Mouse (Mus musculus) ES-E14 (cell line): ENCODE measurements around the gene Tmem109. TPM values are rescaled to one million over a fixed set of nuclear protein-coding genes. Genes with fewer than 3 reads are reported as not detected.
A peak's percentile ranks its signal among the peaks of the same experiment; 100 is the strongest.

Source experiments
- DNase-seq: peaks from one replicate; pipeline ENCODE4 v3.0.0-alpha.2; 2013; ENCODE audit warnings: low read depth, low spot score
- H3K27ac ChIP-seq: 2 replicates; pipeline ENCODE4 v1.5.1; 2012; ENCODE audit warnings: low read depth, mild to moderate bottlenecking, low read length, moderate library complexity, mixed read lengths; ENCODE audit not compliant: poor library complexity, insufficient read depth, severe bottlenecking
- H3K36me3 ChIP-seq: 2 replicates; pipeline ENCODE4 v1.6.1; 2012; ENCODE audit warnings: mild to moderate bottlenecking, low read length, moderate library complexity, mixed read lengths; ENCODE audit not compliant: control insufficient read depth, poor library complexity, insufficient read depth, severe bottlenecking
- H3K4me1 ChIP-seq, 2 experiments: fragments of 150-350 bp in 1 of 2; sonication (generic) in 1 of 2; 2 replicates each; pipeline ENCODE4 v1.6.1; 2012; ENCODE audit warnings: low read length in 2 of 2, mild to moderate bottlenecking in 1 of 2, mixed read lengths in 1 of 2; ENCODE audit not compliant: control insufficient read depth in 2 of 2, insufficient read depth in 2 of 2, poor library complexity in 1 of 2
- H3K4me3 ChIP-seq, 2 experiments: fragments of 150-350 bp in 1 of 2; sonication (generic) in 1 of 2; 2 replicates each; pipeline ENCODE4 v1.5.1; 2012; ENCODE audit warnings: low read length in 2 of 2, low read depth in 1 of 2, mild to moderate bottlenecking in 1 of 2, mixed read lengths in 1 of 2; ENCODE audit not compliant: insufficient read depth in 1 of 2, poor library complexity in 1 of 2, severe bottlenecking in 1 of 2
- H3K9ac ChIP-seq: 2 replicates; pipeline ENCODE4 v1.6.1; 2012; ENCODE audit warnings: low read depth, mild to moderate bottlenecking, low read length, mixed read lengths; ENCODE audit not compliant: poor library complexity, insufficient read depth, severe bottlenecking
- H3K9me3 ChIP-seq: fragments of 150-350 bp; sonication (generic); 2 replicates; pipeline ENCODE4 v1.6.1; 2012; ENCODE audit warnings: low read depth, mild to moderate bottlenecking, low read length; ENCODE audit not compliant: control insufficient read depth, insufficient read depth
- CHD2 ChIP-seq: IDR thresholded peaks from 2 replicates; pipeline ENCODE4 v1.6.1; 2014; ENCODE audit warnings: mild to moderate bottlenecking, low read depth, low read length, inconsistent platforms
- HCFC1 ChIP-seq: IDR thresholded peaks from 2 replicates; pipeline ENCODE4 v1.6.1; 2012; ENCODE audit warnings: low read length, inconsistent platforms, borderline replicate concordance; ENCODE audit not compliant: insufficient read depth
- MAFK ChIP-seq: IDR thresholded peaks from 2 replicates; pipeline ENCODE4 v1.6.1; 2014; ENCODE audit warnings: mild to moderate bottlenecking, low read depth, low read length, inconsistent platforms; ENCODE audit not compliant: insufficient read depth
- ZC3H11A ChIP-seq: IDR thresholded peaks from 2 replicates; pipeline ENCODE4 v1.6.1; 2012; ENCODE audit warnings: low read depth, mild to moderate bottlenecking, inconsistent platforms, low read length, borderline replicate concordance
- ZNF384 ChIP-seq: IDR thresholded peaks from 2 replicates; pipeline ENCODE4 v1.6.1; 2012; ENCODE audit warnings: low read depth, low read length, inconsistent platforms
- in situ Hi-C, 2 experiments: fragments of 600-800 bp; cut with MboI; formaldehyde crosslinking; loops; one replicate each; pipeline ENCODE4 v1.15.1; 2025; ENCODE audit warnings: low sequenced_read_pairs in 2 of 2, inconsistent platforms in 1 of 2; ENCODE audit not compliant: unreplicated experiment in 2 of 2
- total RNA-seq: library from RNA; depleted of rRNA; stranded (reverse); fragments of 300-350 nt; gene quantifications from 2 replicates; pipeline ENCODE4 v1.2.3, GENCODE M21; 2012

Tmem109 gene
- total RNA-seq, 1 experiment: 25.3 TPM

GRCm38 (mm10) chr19:10895016-10895528 is 13.3 kb upstream of the Tmem109 start, which contains the start of gene Prpf19:
TSS of gene Prpf19 (plus strand) at chr19:10895231.
- TF ChIP-seq ZNF384 (peak; percentile 100), ZC3H11A (no peak), HCFC1 (peak; percentile 99), MAFK (peak; percentile 54; the same call in 1 of the 2 replicates), CHD2 (no peak)
- peaks cover 2 to 7% of the 10 kb centered on the region in 2 experiments; a peak in 2 of 4 replicates for H3K4me1 ChIP-seq
- in situ Hi-C loops: no loop called here
- peak within 1 kb of the TSS; percentile 98 for H3K9ac ChIP-seq
- H3K4me3 ChIP-seq: peak within 1 kb of the TSS; percentile 67 to 98
- H3K9me3 ChIP-seq: no peaks in the 10 kb centered on the region
- peak; percentile 91 for DNase-seq
- H3K27ac ChIP-seq: peak within 1 kb of the TSS; percentile 34
- H3K36me3 ChIP-seq: peaks cover 18% of the 10 kb centered on the region

- TF ChIP-seq HCFC1 (no peak), CHD2 (no peak), ZC3H11A (no peak)
- Histone ChIP-seq H3K27ac (no peak overlapping the region), H3K9me3 (no peaks in the 10 kb centered on the region), H3K4me3 (no peak overlapping the region), H3K9ac (no peak overlapping the region), H3K4me1 (peaks cover 2 to 4% of the 10 kb centered on the region in 2 experiments; a peak in 2 of 4 replicates), H3K36me3 (no peaks in the 10 kb centered on the region; the same call in 1 of the 2 replicates)
- no peak for DNase-seq
- in situ Hi-C loops: no loop called here
Measured at GRCm38 (mm10) chr19:10892201-10892600, 10.4 kb upstream of the Tmem109 start.

GRCm38 (mm10) chr19:10880975-10881425 is 801 bp downstream of the Tmem109 start:
- TF ChIP-seq HCFC1 (no peak; the same call in 1 of the 2 replicates), ZC3H11A (no peak), ZNF384 (no peak), MAFK (no peak), CHD2 (no peak)
- DNase-seq: no peak

GRCm38 (mm10) chr19:10880085-10880974 is 1.5 kb downstream of the Tmem109 start:
- H3K4me3 ChIP-seq: peak overlapping the region in 1 of 2 experiments; percentile 84; a peak in 2 of 4 replicates
- H3K36me3 ChIP-seq: no peaks in the 10 kb centered on the region
- in situ Hi-C loops: no loop called here
- no peak overlapping the region for H3K9ac ChIP-seq
- no peaks in the 10 kb centered on the region for H3K9me3 ChIP-seq
- H3K27ac ChIP-seq: no peak overlapping the region; the same call in 1 of the 2 replicates
- H3K4me1 ChIP-seq: peaks cover 0 to 18% of the 10 kb centered on the region in 2 experiments; a peak in 2 of 4 replicates
- DNase-seq: no peak
- TF ChIP-seq CHD2 (no peak), ZNF384 (no peak), ZC3H11A (no peak), MAFK (no peak), HCFC1 (no peak)

More at GRCm38 (mm10) chr19:10880975-10881425, 801 bp downstream of the Tmem109 start:
- Histone ChIP-seq H3K4me1 (peaks cover 0 to 18% of the 10 kb centered on the region in 2 experiments; a peak in 2 of 4 replicates), H3K27ac (no peak overlapping the region), H3K4me3 (peak overlapping the region; percentile 84 to 90), H3K9ac (peak overlapping the region; percentile 89), H3K36me3 (no peaks in the 10 kb centered on the region), H3K9me3 (no peaks in the 10 kb centered on the region)
- in situ Hi-C loops: no loop called here
